Mouse (Mus musculus) intestine, postnatal 0 days (tissue): ENCODE measurements around the gene Bloc1s4. TPM values are rescaled to one million over a fixed set of nuclear protein-coding genes. Genes with fewer than 3 reads are reported as not detected.

ENCODE experiments used
- ATAC-seq: fragments of 200-750 bp; cut with Nextera tagmentation; 2 replicates; pipeline ENCODE4 v1.8.0; 2017; ENCODE audit warnings: mild to moderate bottlenecking, moderate TSS enrichment, moderate library complexity
- H3K27ac ChIP-seq: fragments of 300-500 bp; sonication (generic); 2 replicates; pipeline ENCODE4 v1.5.1; 2014; ENCODE audit warnings: mild to moderate bottlenecking, low read depth, low read length, moderate library complexity
- H3K27me3 ChIP-seq: fragments of 300-500 bp; sonication (generic); replicated peaks from 2 replicates; pipeline ENCODE4 v1.6.1; 2014; ENCODE audit warnings: low read length, mixed read lengths; ENCODE audit not compliant: control insufficient read depth, insufficient read depth
- H3K36me3 ChIP-seq: fragments of 300-500 bp; sonication (generic); 2 replicates; pipeline ENCODE4 v1.6.1; 2014; ENCODE audit warnings: mild to moderate bottlenecking, moderate library complexity; ENCODE audit not compliant: control insufficient read depth, insufficient read depth
- H3K4me1 ChIP-seq: fragments of 300-500 bp; sonication (generic); replicated peaks from 2 replicates; pipeline ENCODE4 v1.6.1; 2014; ENCODE audit warnings: antibody characterized with exemption, low read length, mixed read lengths; ENCODE audit not compliant: control insufficient read depth, insufficient read depth
- H3K4me2 ChIP-seq: fragments of 300-500 bp; sonication (generic); replicated peaks from 2 replicates; pipeline ENCODE4 v1.6.1; 2014; ENCODE audit warnings: low read depth, mild to moderate bottlenecking, moderate library complexity
- H3K4me3 ChIP-seq: fragments of 300-500 bp; sonication (generic); 2 replicates; pipeline ENCODE4 v1.5.1; 2014; ENCODE audit warnings: low read depth, low read length
- H3K9ac ChIP-seq: fragments of 300-500 bp; sonication (generic); 2 replicates; pipeline ENCODE4 v1.6.1; 2014; ENCODE audit warnings: mild to moderate bottlenecking, low read depth, low read length
- H3K9me3 ChIP-seq: fragments of 300-500 bp; sonication (generic); 2 replicates; pipeline ENCODE4 v1.6.1; 2016; ENCODE audit warnings: mixed run types; ENCODE audit not compliant: control insufficient read depth
- CTCF ChIP-seq: sonication (generic); IDR thresholded peaks from 2 replicates; pipeline ENCODE4 v1.5.1; 2016; ENCODE audit warnings: low read depth, mild to moderate bottlenecking, control low read depth, antibody characterized with exemption, moderate library complexity
- WGBS: fragments of 180-500 bp; shearing (Covaris S2); extraction: QIAGEN DNeasy Blood & Tissue Kit; methylation state at CpG from one replicate; pipeline ENCODE4 v1.1.7; 2014; 5-methylcytosine and 5-hydroxymethylcytosine counted together
- polyA plus RNA-seq: library from polyadenylated mRNA; unstranded; fragments of >200 nt; fragmentation: Nextera tagmentation; extraction: Ambion mirVana; gene quantifications from 2 replicates; pipeline ENCODE4 v1.2.1, GENCODE M21; 2015

Bloc1s4 gene
- polyA plus RNA-seq, 1 experiment from 2014 or later, result 22.5 TPM

DNA sequence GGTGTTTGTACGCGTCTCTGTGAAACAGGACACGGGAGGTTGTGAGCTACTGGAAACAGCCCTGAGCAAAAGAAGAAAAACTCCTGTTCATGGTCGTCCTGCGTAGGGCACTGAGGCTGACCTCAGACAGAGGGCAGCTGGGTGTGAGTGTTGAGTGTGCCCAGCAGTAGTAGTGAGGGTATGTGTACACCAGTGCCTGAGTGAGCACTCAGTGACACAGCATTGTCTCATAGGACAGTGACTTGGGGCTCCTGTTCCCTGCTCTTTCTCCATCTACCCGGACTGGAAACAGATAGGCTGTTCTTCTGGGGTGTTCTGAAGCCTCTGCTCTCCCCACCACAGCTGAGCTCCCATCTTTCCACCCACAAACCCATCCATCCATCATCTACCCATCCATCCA is 13.3 kb downstream of the Bloc1s4 start:
- no peak overlapping the region for H3K4me2 ChIP-seq
- WGBS, result 86% methylated on average over 6 of the region's 6 CpGs
- no peaks in the 10 kb centered on the region for H3K9me3 ChIP-seq
- H3K9ac ChIP-seq, result no peak overlapping the region
- H3K4me1 ChIP-seq, result 0 out of 2 replicates have a peak, but pooled peaks cover 4% of the 10 kb centered on the region
- no peak overlapping the region for H3K27ac ChIP-seq
- no peak overlapping the region for H3K4me3 ChIP-seq
- H3K36me3 ChIP-seq, result no peaks in the 10 kb centered on the region
- ATAC-seq, result no peak
- no peaks in the 10 kb centered on the region for H3K27me3 ChIP-seq
- TF ChIP-seq CTCF, result no peak

- Histone ChIP-seq H3K4me2 (no peak overlapping the region), H3K27me3 (no peaks in the 10 kb centered on the region), H3K9me3 (no peaks in the 10 kb centered on the region), H3K4me3 (no peak overlapping the region), H3K4me1 (peaks cover 8% of the 10 kb centered on the region; the same call in 1 of the 2 replicates), H3K9ac (no peak overlapping the region), H3K36me3 (no peaks in the 10 kb centered on the region), H3K27ac (no peak overlapping the region)
- ATAC-seq, result no peak
- 70% methylated on average over 3 of the region's 3 CpGs for WGBS
- TF ChIP-seq CTCF, result no peak
Measured at GRCm38 (mm10) chr5:36733405-36733804, 15.0 kb downstream of the Bloc1s4 start.

DNA sequence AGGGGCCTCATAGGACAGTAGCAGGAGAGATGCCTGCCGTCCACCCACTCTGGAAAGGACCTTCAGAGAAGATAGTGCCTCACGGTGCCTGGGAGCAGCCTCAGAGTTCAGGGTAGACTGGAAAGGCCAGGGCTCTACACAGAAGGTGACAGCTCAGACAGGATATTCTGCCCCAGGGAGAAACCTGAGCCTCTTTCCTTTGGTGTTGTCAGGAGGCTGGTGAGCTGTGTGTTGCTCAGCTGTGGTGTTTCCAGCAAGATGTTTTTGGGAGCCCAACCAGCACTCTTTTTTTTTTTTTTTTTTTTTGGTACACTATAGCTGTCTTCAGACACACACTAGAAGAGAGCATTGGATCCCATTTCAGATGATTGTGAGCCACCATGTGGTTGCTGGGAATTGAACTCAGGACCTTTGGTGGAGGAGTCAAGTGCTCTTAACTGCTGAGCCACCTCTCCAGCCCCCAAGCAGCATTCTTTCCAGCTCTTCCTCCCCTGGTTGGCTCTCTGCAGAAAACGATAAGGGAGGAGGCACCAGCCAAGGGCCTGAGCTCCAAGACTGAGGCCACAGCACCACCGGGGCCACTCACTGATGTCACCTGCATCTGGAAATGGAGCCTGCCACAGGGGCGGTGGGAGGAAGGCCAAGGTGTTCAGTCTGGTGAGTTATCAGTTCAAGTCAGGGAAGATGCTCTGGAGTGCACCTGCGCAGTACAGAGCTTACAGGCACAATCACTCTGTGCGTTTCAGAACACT is 16.4 kb downstream of the Bloc1s4 start:
- no peak overlapping the region for H3K9ac ChIP-seq
- H3K27ac ChIP-seq, result no peak overlapping the region
- WGBS, result 70% methylated on average over 7 of the region's 7 CpGs
- ATAC-seq, result no peak
- H3K4me2 ChIP-seq, result no peak overlapping the region
- H3K4me1 ChIP-seq, result peaks cover 9% of the 10 kb centered on the region; the same call in 1 of the 2 replicates
- H3K4me3 ChIP-seq, result no peak overlapping the region
- no peaks in the 10 kb centered on the region for H3K36me3 ChIP-seq
- H3K9me3 ChIP-seq, result no peaks in the 10 kb centered on the region
- H3K27me3 ChIP-seq, result no peaks in the 10 kb centered on the region
- no peak for TF ChIP-seq CTCF

GRCm38 (mm10) chr5:36730689-36731088 is 17.8 kb downstream of the Bloc1s4 start:
- no peak overlapping the region for H3K27ac ChIP-seq
- TF ChIP-seq CTCF, result no peak
- no peaks in the 10 kb centered on the region for H3K27me3 ChIP-seq
- H3K4me2 ChIP-seq, result no peak overlapping the region
- H3K9ac ChIP-seq, result no peak overlapping the region
- no peaks in the 10 kb centered on the region for H3K36me3 ChIP-seq
- peaks cover 9% of the 10 kb centered on the region; the same call in 1 of the 2 replicates for H3K4me1 ChIP-seq
- 0 out of 2 replicates have a peak, but pooled peaks have one; percentile 26 for ATAC-seq
- H3K4me3 ChIP-seq, result no peak overlapping the region
- 57% methylated on average over 3 of the region's 3 CpGs for WGBS
- H3K9me3 ChIP-seq, result no peaks in the 10 kb centered on the region

DNA sequence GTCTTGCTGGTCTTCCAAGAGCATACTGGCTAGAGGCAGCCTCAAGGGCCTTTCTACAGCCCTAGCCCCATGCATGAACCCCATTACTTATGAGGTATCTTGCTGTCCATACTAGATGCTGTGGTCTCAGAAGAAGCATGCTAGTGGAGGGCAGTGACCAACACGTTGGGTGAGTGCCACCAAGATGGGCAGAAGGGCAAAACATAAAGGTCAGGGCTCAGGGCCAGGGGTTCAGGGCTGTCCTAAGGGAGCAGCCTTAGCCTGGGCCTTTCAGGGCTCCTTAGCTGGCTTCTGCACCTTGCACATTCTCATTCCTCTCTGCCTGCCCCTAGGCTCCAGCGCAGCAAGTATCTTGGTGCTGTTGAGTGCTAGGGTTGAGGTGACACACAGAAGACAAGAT is 18.5 kb downstream of the Bloc1s4 start:
- ATAC-seq, result no peak
- no peak for TF ChIP-seq CTCF

DNA sequence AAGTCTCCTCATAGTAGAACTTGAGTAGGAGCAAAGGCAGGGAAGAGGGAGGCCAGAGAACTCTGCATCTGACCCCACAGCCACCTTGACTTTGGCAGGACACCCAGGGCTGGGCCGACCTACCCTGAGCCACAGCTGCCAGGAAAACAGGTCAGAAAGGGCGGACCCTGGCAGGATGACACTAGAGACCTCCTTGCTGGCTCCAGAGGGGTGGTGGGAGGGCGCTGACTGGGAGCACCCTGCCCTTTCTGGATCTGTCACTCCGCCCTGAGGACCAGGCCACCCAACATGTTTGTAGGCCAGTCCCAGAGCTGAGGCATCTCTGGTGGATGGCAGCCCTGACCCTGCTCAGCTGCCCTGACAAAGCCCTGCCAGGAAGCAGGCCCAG is 19.4 kb downstream of the Bloc1s4 start:
- no peak for TF ChIP-seq CTCF
- Histone ChIP-seq H3K4me3 (no peak overlapping the region), H3K27ac (peak overlapping the region; percentile 57; the same call in 1 of the 2 replicates), H3K4me2 (no peak overlapping the region), H3K36me3 (no peaks in the 10 kb centered on the region), H3K9ac (no peak overlapping the region; the same call in 1 of the 2 replicates), H3K9me3 (no peaks in the 10 kb centered on the region), H3K27me3 (no peaks in the 10 kb centered on the region), H3K4me1 (peaks cover 9% of the 10 kb centered on the region)
- no peak for ATAC-seq
- 75% methylated on average over 4 of the region's 4 CpGs for WGBS

More for the DNA sequence above, 18.5 kb downstream of the Bloc1s4 start:
- no peak overlapping the region for H3K9ac ChIP-seq
- H3K9me3 ChIP-seq, result no peaks in the 10 kb centered on the region
- H3K36me3 ChIP-seq, result no peaks in the 10 kb centered on the region
- no peak overlapping the region for H3K27ac ChIP-seq
- H3K4me3 ChIP-seq, result no peak overlapping the region
- H3K4me2 ChIP-seq, result no peak overlapping the region
- 98% methylated on average over 2 of the region's 2 CpGs for WGBS
- no peaks in the 10 kb centered on the region for H3K27me3 ChIP-seq
- H3K4me1 ChIP-seq, result peaks cover 9% of the 10 kb centered on the region; the same call in 1 of the 2 replicates
